Mouse (Mus musculus): ENCODE measurements around the gene Acot5. TPM values are rescaled to one million over a fixed set of nuclear protein-coding genes. Genes with fewer than 3 reads are reported as not detected.

Gene Acot5
- total and polyA plus RNA-seq, 2 experiments from 2014 or later: not detected

GRCm38 (mm10) chr12:84052609-84053008 lies 16.5 kb upstream of the Acot5 start:
- TF ChIP-seq EP300 (IDR thresholded peaks at IDR 0.05; ENCODE audit: low read depth) (no peak), CTCF (IDR thresholded peaks at IDR 0.05; ENCODE audit: low read depth) (no peak)
- 90% methylated on average over 7 of the region's 7 CpGs for whole genome bisulfite sequencing
- Histone ChIP-seq H3K27me3 (ENCODE audit: control insufficient read depth, insufficient read depth, low read length) (0 out of 2 replicates have a peak, but pooled peaks cover 15% of the 10 kb centered on the region), H3K9ac (replicated peaks; ENCODE audit: low read depth, low read length) (no peak overlapping the region), H3K9me3 (replicated peaks; ENCODE audit: control insufficient read depth, low read length) (0 out of 2 replicates have a peak, but pooled peaks cover 6% of the 10 kb centered on the region), H3K4me2 (ENCODE audit: low read depth, low read length) (no peak overlapping the region), H3K4me3 (ENCODE audit: low read depth, low read length) (peak overlapping the region; percentile 46; the same call in 1 of the 2 replicates), H3K27ac (ENCODE audit: low read depth) (no peak overlapping the region), H3K4me1 (ENCODE audit: control insufficient read depth, insufficient read depth) (0 out of 2 replicates have a peak, but pooled peaks cover 4% of the 10 kb centered on the region), H3K36me3 (replicated peaks; ENCODE audit: control insufficient read depth, insufficient read depth, low read length) (no peaks in the 10 kb centered on the region)
- ATAC-seq (ENCODE audit: insufficient read depth, low read depth) (no peak), DNase-seq (ENCODE audit: low spot score) (no peak)

- Histone ChIP-seq H3K27ac (ENCODE audit: low read depth) (no peak overlapping the region), H3K36me3 (replicated peaks; ENCODE audit: control insufficient read depth, insufficient read depth, low read length) (no peaks in the 10 kb centered on the region), H3K27me3 (ENCODE audit: control insufficient read depth, insufficient read depth, low read length) (0 out of 2 replicates have a peak, but pooled peaks cover 15% of the 10 kb centered on the region), H3K9ac (replicated peaks; ENCODE audit: low read depth, low read length) (peak overlapping the region; percentile 32), H3K4me3 (ENCODE audit: low read depth, low read length) (peak overlapping the region; percentile 46), H3K9me3 (replicated peaks; ENCODE audit: control insufficient read depth, low read length) (0 out of 2 replicates have a peak, but pooled peaks cover 6% of the 10 kb centered on the region), H3K4me1 (ENCODE audit: control insufficient read depth, insufficient read depth) (0 out of 2 replicates have a peak, but pooled peaks cover 4% of the 10 kb centered on the region), H3K4me2 (ENCODE audit: low read depth, low read length) (peak overlapping the region; percentile 65)
- no peak for ATAC-seq (ENCODE audit: insufficient read depth, low read depth)
- WGBS: 7% methylated on average over 16 of the region's 16 CpGs
- TF ChIP-seq CTCF (IDR thresholded peaks at IDR 0.05; ENCODE audit: low read depth): no peak
- no peak for TF ChIP-seq EP300 (IDR thresholded peaks at IDR 0.05; ENCODE audit: low read depth)
- DNase-seq (ENCODE audit: low spot score): no peak
These were observed 16.0 kb upstream of the Acot5 start for GRCm38 (mm10) chr12:84053173-84053572.

- Histone ChIP-seq H3K9me3 (replicated peaks; ENCODE audit: control insufficient read depth, low read length) (0 out of 2 replicates have a peak, but pooled peaks cover under 1% of the 10 kb centered on the region), H3K4me2 (ENCODE audit: low read depth, low read length) (peak overlapping the region; percentile 65), H3K36me3 (replicated peaks; ENCODE audit: control insufficient read depth, insufficient read depth, low read length) (no peaks in the 10 kb centered on the region), H3K9ac (replicated peaks; ENCODE audit: low read depth, low read length) (peak overlapping the region; percentile 32), H3K27ac (ENCODE audit: low read depth) (no peak overlapping the region), H3K4me1 (ENCODE audit: control insufficient read depth, insufficient read depth) (0 out of 2 replicates have a peak, but pooled peaks cover 4% of the 10 kb centered on the region), H3K27me3 (ENCODE audit: control insufficient read depth, insufficient read depth, low read length) (0 out of 2 replicates have a peak, but pooled peaks cover 15% of the 10 kb centered on the region), H3K4me3 (ENCODE audit: low read depth, low read length) (peak overlapping the region; percentile 46)
- DNase-seq (ENCODE audit: low spot score) (peak; percentile 21), ATAC-seq (ENCODE audit: insufficient read depth, low read depth) (no peak)
- TF ChIP-seq CTCF (IDR thresholded peaks at IDR 0.05; ENCODE audit: low read depth): peak; percentile 24; the same call in 1 of the 2 replicates
- no peak for TF ChIP-seq EP300 (IDR thresholded peaks at IDR 0.05; ENCODE audit: low read depth)
- WGBS: 2% methylated on average over 38 of the region's 46 CpGs
These were observed 15.3 kb upstream of the Acot5 start for GRCm38 (mm10) chr12:84053679-84054391.

- DNase-seq (ENCODE audit: low spot score): peak; percentile 16
- TF ChIP-seq CTCF (IDR thresholded peaks at IDR 0.05; ENCODE audit: low read depth): peak; percentile 47
- TF ChIP-seq EP300 (IDR thresholded peaks at IDR 0.05; ENCODE audit: low read depth): no peak
- Histone ChIP-seq H3K4me3 (ENCODE audit: low read depth, low read length) (no peak overlapping the region), H3K4me2 (ENCODE audit: low read depth, low read length) (no peak overlapping the region), H3K4me1 (ENCODE audit: control insufficient read depth, insufficient read depth) (no peaks in the 10 kb centered on the region), H3K9ac (replicated peaks; ENCODE audit: low read depth, low read length) (no peak overlapping the region), H3K36me3 (replicated peaks; ENCODE audit: control insufficient read depth, insufficient read depth, low read length) (no peaks in the 10 kb centered on the region), H3K27me3 (ENCODE audit: control insufficient read depth, insufficient read depth, low read length) (no peaks in the 10 kb centered on the region), H3K9me3 (replicated peaks; ENCODE audit: control insufficient read depth, low read length) (no peaks in the 10 kb centered on the region), H3K27ac (ENCODE audit: low read depth) (no peak overlapping the region)
- ATAC-seq (ENCODE audit: insufficient read depth, low read depth): no peak
- 17% methylated on average over 2 of the region's 2 CpGs for WGBS
These were observed 8.2 kb upstream of the Acot5 start for GRCm38 (mm10) chr12:84060946-84061345.

- no peaks in the 10 kb centered on the region for H3K4me1 ChIP-seq (ENCODE audit: control insufficient read depth, insufficient read depth)
- ATAC-seq (ENCODE audit: insufficient read depth, low read depth): no peak
- H3K4me2 ChIP-seq (ENCODE audit: low read depth, low read length): no peak overlapping the region
- TF ChIP-seq CTCF (IDR thresholded peaks at IDR 0.05; ENCODE audit: low read depth) (no peak), EP300 (IDR thresholded peaks at IDR 0.05; ENCODE audit: low read depth) (no peak)
- WGBS: 88% methylated on average over 20 of the region's 20 CpGs
- H3K27me3 ChIP-seq (ENCODE audit: control insufficient read depth, insufficient read depth, low read length): no peaks in the 10 kb centered on the region
- no peaks in the 10 kb centered on the region for H3K9me3 ChIP-seq (replicated peaks; ENCODE audit: control insufficient read depth, low read length)
- no peak overlapping the region for H3K4me3 ChIP-seq (ENCODE audit: low read depth, low read length)
- no peak for DNase-seq (ENCODE audit: low spot score)
- no peak overlapping the region for H3K9ac ChIP-seq (replicated peaks; ENCODE audit: low read depth, low read length)
- H3K27ac ChIP-seq (ENCODE audit: low read depth): no peak overlapping the region
- H3K36me3 ChIP-seq (replicated peaks; ENCODE audit: control insufficient read depth, insufficient read depth, low read length): no peaks in the 10 kb centered on the region
These were observed 6.8 kb upstream of the Acot5 start for GRCm38 (mm10) chr12:84062336-84062735.

All from heart, postnatal 0 days (tissue).